Mouse (Mus musculus) embryonic fibroblast, embryonic 13.5 days (primary cell): Measurements from ENCODE around the gene 1700092M07Rik.
A peak's percentile ranks its signal among the peaks of the same experiment; 100 is the strongest.

ENCODE experiments used
- CTCF ChIP-seq: IDR thresholded peaks from 2 replicates; pipeline ENCODE4 v1.5.1; 2011; ENCODE audit warnings: mild to moderate bottlenecking, control low read depth, low read length, moderate library complexity, borderline replicate concordance; ENCODE audit not compliant: insufficient read depth
- POLR2A ChIP-seq: IDR thresholded peaks from 2 replicates; pipeline ENCODE4 v1.6.1; 2011; ENCODE audit warnings: low read depth, mild to moderate bottlenecking, control low read depth, low read length, moderate library complexity

- TF ChIP-seq CTCF (no peak), POLR2A (peak; percentile 94)
Observed at GRCm38 (mm10) chr19:8735389-8736159, 4.9 kb upstream of the 1700092M07Rik start, which contains the start of gene Wdr74.
